In the genomic region with DNA sequence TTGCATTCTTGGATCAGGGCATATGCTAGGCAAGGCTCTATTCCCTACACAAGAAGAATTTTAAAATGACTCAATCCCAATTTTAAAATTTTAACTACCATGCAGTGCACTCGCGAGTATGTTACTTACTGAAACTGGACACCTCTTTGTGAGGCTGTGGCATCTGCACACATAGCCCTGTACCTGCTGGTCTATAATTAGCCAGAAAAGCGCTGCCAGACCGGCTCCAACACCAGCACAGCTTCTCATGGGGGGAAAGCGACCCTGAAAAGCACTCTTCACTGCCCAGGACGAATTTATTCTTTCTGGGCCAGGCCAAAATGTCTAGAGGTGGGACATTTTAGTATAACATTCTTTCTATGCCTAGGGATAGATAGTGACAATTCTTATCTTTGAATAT, we compare ENCODE assay signal across 25 mouse cellular contexts. TPM values are rescaled to one million over a fixed set of nuclear protein-coding genes. Genes with fewer than 3 reads are reported as not detected.
"Had no signal": no experiment of that assay in that cellular context is flagged by ENCODE, and none has a peak within 500 bp of the region (broad histone marks: within the 10 kb centered on the region; RNA-seq: fewer than 3 reads in every experiment).

No protein-coding gene starts in this region.

- H3K4me2 ChIP-seq: hindbrain, embryonic 13.5 days; hindbrain, embryonic 15.5 days; kidney, embryonic 15.5 days; limb, embryonic 13.5 days; limb, embryonic 15.5 days; liver, embryonic 12.5 days had no signal

- H3K27ac ChIP-seq: hindbrain, embryonic 13.5 days; hindbrain, embryonic 15.5 days; hindbrain, postnatal 0 days; kidney, embryonic 15.5 days; kidney, postnatal 0 days; limb, embryonic 13.5 days; limb, embryonic 15.5 days; liver, embryonic 12.5 days; liver, embryonic 14.5 days had no signal

- H3K9ac ChIP-seq: hindbrain, embryonic 13.5 days; hindbrain, embryonic 15.5 days; kidney, embryonic 15.5 days; limb, embryonic 13.5 days; limb, embryonic 15.5 days; liver, embryonic 12.5 days; liver, embryonic 14.5 days had no signal

- H3K4me1 ChIP-seq: kidney, embryonic 15.5 days; liver, embryonic 12.5 days had no signal

- DNase-seq: gastrocnemius, postnatal 10 days; gastrocnemius, postnatal 36 days; heart, adult 18-20 months; heart, postnatal 10 days; kidney, adult 11 months; kidney, adult 2 months; kidney, adult 9 months; kidney, postnatal 14 days; kidney, postnatal 36 days; layer of hippocampus, adult 9-11 months; layer of hippocampus, postnatal 36 days; left cerebral cortex, postnatal 4 days; lung, adult 18-20 months had no signal

- H3K4me3 ChIP-seq: hindbrain, embryonic 13.5 days; hindbrain, embryonic 15.5 days; kidney, embryonic 15.5 days; limb, embryonic 13.5 days; limb, embryonic 15.5 days; liver, embryonic 12.5 days had no signal

- ATAC-seq: hindbrain, postnatal 0 days; intestine, embryonic 16.5 days; liver, embryonic 12.5 days had no signal

- H3K9me3 ChIP-seq: hindbrain, embryonic 13.5 days; hindbrain, embryonic 15.5 days; kidney, embryonic 15.5 days; limb, embryonic 13.5 days; limb, embryonic 15.5 days; liver, embryonic 12.5 days had no signal

- H3K27me3 ChIP-seq: hindbrain, embryonic 13.5 days; hindbrain, embryonic 15.5 days; kidney, embryonic 15.5 days; limb, embryonic 13.5 days; limb, embryonic 15.5 days; liver, embryonic 12.5 days had no signal

RNA-seq across cellular contexts. Expression of gene Slc3a1, which starts 42.5 kb away (rescaled TPM):
- total RNA-seq: gastrocnemius, postnatal 36 days; heart, adult 18-20 months; heart, postnatal 25 days; hematopoietic stem cell, adult 5-6 weeks had no signal
